In the genomic region with DNA sequence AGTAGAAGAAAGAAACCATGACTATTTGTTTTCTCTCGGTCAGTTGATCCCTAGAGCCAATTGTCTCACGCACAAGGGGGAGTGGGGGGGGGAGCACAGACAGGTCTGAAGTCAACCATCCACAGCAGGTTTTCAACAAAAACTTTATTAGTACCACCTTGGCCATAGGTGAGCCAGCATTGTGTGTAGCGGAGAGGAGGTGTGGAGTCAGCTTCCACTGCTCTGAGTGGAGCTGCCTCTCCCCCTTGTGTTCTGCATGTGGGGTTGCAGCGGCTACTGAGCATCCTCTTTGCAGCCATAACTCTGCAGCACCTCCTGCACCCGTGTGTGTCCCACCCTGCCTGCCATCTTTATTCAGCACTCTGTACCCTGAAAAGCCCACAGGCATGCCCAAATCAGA, we compare ENCODE assay signal across 10 mouse cellular contexts. TPM values are rescaled to one million over a fixed set of nuclear protein-coding genes. Genes with fewer than 3 reads are reported as not detected.
DNase-seq lines count a peak whose midpoint lies in the region; ATAC-seq and TF ChIP-seq lines count a peak whose summit lies in the region.
"Had no signal": no experiment of that assay in that cellular context is flagged by ENCODE, and none has a peak within 500 bp of the region (broad histone marks: within the 10 kb centered on the region; RNA-seq: fewer than 3 reads in every experiment).

No protein-coding gene starts in this region.

- WGBS in liver, postnatal 0 days (ENCODE audit: insufficient replicate concordance): 35% methylated on average over 5 of the region's 5 CpGs
- WGBS in liver, embryonic 12.5 days (ENCODE audit: insufficient replicate concordance): 30% methylated on average over 5 of the region's 5 CpGs
- WGBS in forebrain, postnatal 0 days: 20% methylated on average over 5 of the region's 5 CpGs

- TF ChIP-seq CTCF in liver, postnatal 0 days (IDR thresholded peaks at IDR 0.05; ENCODE audit: low read depth): peak; percentile 24; the same call in 1 of the 2 replicates
- TF ChIP-seq CTCF in forebrain, postnatal 0 days (IDR thresholded peaks at IDR 0.05; ENCODE audit: low read depth): peak; percentile 84

- H3K4me3 ChIP-seq in liver, postnatal 0 days (ENCODE audit: low read depth, low read length): no peak overlapping the region
- no peak overlapping the region for H3K4me3 ChIP-seq in liver, embryonic 12.5 days
- no peak overlapping the region for H3K4me3 ChIP-seq in forebrain, postnatal 0 days (ENCODE audit: low read depth, low read length)
- H3K4me3 ChIP-seq: stomach, embryonic 15.5 days had no signal

- no peak overlapping the region for H3K9ac ChIP-seq in liver, postnatal 0 days (replicated peaks)
- no peak overlapping the region for H3K9ac ChIP-seq in liver, embryonic 12.5 days
- H3K9ac ChIP-seq in forebrain, postnatal 0 days: no peak overlapping the region
- H3K9ac ChIP-seq: stomach, embryonic 15.5 days had no signal

- no peak for TF ChIP-seq EP300 in liver, postnatal 0 days (IDR thresholded peaks at IDR 0.05; ENCODE audit: low read depth)

- peak; percentile 40 for DNase-seq in adrenal gland, postnatal 14 days
- DNase-seq in adrenal gland, postnatal 4 days (ENCODE audit: low spot score in 2 of 2): no peak
- DNase-seq in liver, postnatal 0 days: no peak
- DNase-seq in forebrain, postnatal 0 days: peak; percentile 68
- peak; percentile 48 to 64 for DNase-seq in right cerebral cortex, postnatal 10 days (ENCODE audit: low spot score in 2 of 2)
- DNase-seq in Muller cell, postnatal 12 days (ENCODE audit: inconsistent ontology term): no peak

- no peaks in the 10 kb centered on the region; the same call in 1 of the 2 replicates for H3K27me3 ChIP-seq in liver, postnatal 0 days (ENCODE audit: insufficient read depth, low read length)
- H3K27me3 ChIP-seq in liver, embryonic 12.5 days (replicated peaks): peaks cover 8% of the 10 kb centered on the region
- 0 out of 2 replicates have a peak, but pooled peaks cover 5% of the 10 kb centered on the region for H3K27me3 ChIP-seq in forebrain, postnatal 0 days (ENCODE audit: insufficient read depth, low read length)

- no peak overlapping the region for H3K4me2 ChIP-seq in liver, postnatal 0 days (ENCODE audit: low read depth, low read length)
- no peak overlapping the region for H3K4me2 ChIP-seq in liver, embryonic 12.5 days
- no peak overlapping the region for H3K4me2 ChIP-seq in forebrain, postnatal 0 days (ENCODE audit: low read depth)
- H3K4me2 ChIP-seq: stomach, embryonic 15.5 days had no signal

- H3K27ac ChIP-seq in liver, postnatal 0 days (ENCODE audit: low read depth): no peak overlapping the region
- H3K27ac ChIP-seq in liver, embryonic 12.5 days: no peak overlapping the region
- H3K27ac ChIP-seq in forebrain, postnatal 0 days (ENCODE audit: low read depth, low read length): no peak overlapping the region
- H3K27ac ChIP-seq: stomach, embryonic 15.5 days had no signal

- ATAC-seq in liver, postnatal 0 days: no peak
- ATAC-seq in liver, embryonic 12.5 days: no peak
- peak; percentile 87 for ATAC-seq in forebrain, postnatal 0 days
- ATAC-seq in megakaryocyte, adult 5-6 weeks (ENCODE audit: poor library complexity, severe bottlenecking): no peak

- no peaks in the 10 kb centered on the region for H3K9me3 ChIP-seq in liver, postnatal 0 days (ENCODE audit: low read length)
- no peaks in the 10 kb centered on the region for H3K9me3 ChIP-seq in liver, embryonic 12.5 days (replicated peaks)
- H3K9me3 ChIP-seq in forebrain, postnatal 0 days (ENCODE audit: low read length): no peaks in the 10 kb centered on the region
- H3K9me3 ChIP-seq: stomach, embryonic 15.5 days had no signal

- H3K4me1 ChIP-seq in liver, postnatal 0 days (ENCODE audit: insufficient read depth): no peaks in the 10 kb centered on the region
- no peaks in the 10 kb centered on the region for H3K4me1 ChIP-seq in liver, embryonic 12.5 days
- H3K4me1 ChIP-seq in forebrain, postnatal 0 days (ENCODE audit: insufficient read depth): peaks cover 2% of the 10 kb centered on the region; the same call in 1 of the 2 replicates
- H3K4me1 ChIP-seq: stomach, embryonic 15.5 days had no signal

- no peaks in the 10 kb centered on the region for H3K36me3 ChIP-seq in liver, postnatal 0 days (replicated peaks; ENCODE audit: insufficient read depth, low read length)
- no peaks in the 10 kb centered on the region for H3K36me3 ChIP-seq in liver, embryonic 12.5 days
- no peaks in the 10 kb centered on the region for H3K36me3 ChIP-seq in forebrain, postnatal 0 days (ENCODE audit: insufficient read depth)
- H3K36me3 ChIP-seq: stomach, embryonic 15.5 days had no signal

RNA-seq across cellular contexts. Expression of a gene that starts 6.3 kb away (rescaled TPM):
- total RNA-seq in adrenal gland, postnatal 14 days (2021): 1.7 and 2.7 TPM in 2 replicates
- total RNA-seq in adrenal gland, postnatal 4 days (2021): 1 to 10 TPM; 4.4 to 6.0 TPM
- not detected in 2 replicates for polyA plus RNA-seq in liver, postnatal 0 days (2015; fragmentation: Nextera tagmentation; extraction: Ambion mirVana)
- polyA plus RNA-seq in liver, embryonic 12.5 days (2016; fragmentation: Nextera tagmentation; extraction: Ambion mirVana): 0.06 and 0.11 TPM in 2 replicates
- total RNA-seq in forebrain, postnatal 0 days (2014; rRNA removed): 28.9 and 37.2 TPM in 2 replicates
- 11.5 and 15.5 TPM in 2 replicates for polyA plus RNA-seq in forebrain, postnatal 0 days (2015; fragmentation: Nextera tagmentation; extraction: Ambion mirVana)
- not detected in 2 replicates for total RNA-seq in megakaryocyte, adult 5-6 weeks (2015)
- total RNA-seq in megakaryocyte, adult 5-6 weeks (2017): not detected in 2 replicates
- polyA plus RNA-seq: heart, embryonic 16.5 days had no signal

Comparison
In these comparisons a context has a peak if more than half of its experiments do, and no peak if none do; other contexts are left out.
1. DNase-seq: peak in adrenal gland, postnatal 14 days (single experiment), forebrain, postnatal 0 days (single experiment) and right cerebral cortex, postnatal 10 days (2 of 2); none in adrenal gland, postnatal 4 days (0 of 2), liver, postnatal 0 days (single experiment) and Muller cell, postnatal 12 days (single experiment).